Mouse (Mus musculus) spleen, adult 2 months (tissue): ENCODE results near the gene 2210011C24Rik. TPM values are rescaled to one million over a fixed set of nuclear protein-coding genes. Genes with fewer than 3 reads are reported as not detected.
"Not testable (repeated sequence)": the region's sequence is repeated elsewhere in the genome, so short reads cannot be mapped to it uniquely, and the experiment has no call there.

Experiments used
- DNase-seq, 2 experiments: peaks; one replicate each; pipeline versions ENCODE4 v3.0.0 to v3.0.0-alpha.2; 2012 to 2021; ENCODE audit warnings: low spot score in 2 of 2, low read depth in 1 of 2
- H3K27ac ChIP-seq: fragments of 200-500 bp; 2 replicates; pipeline ENCODE4 v1.5.1; 2012; ENCODE audit warnings: low read length, inconsistent platforms; ENCODE audit not compliant: insufficient read depth
- H3K27me3 ChIP-seq: fragments of 200-500 bp; 2 replicates; pipeline ENCODE4 v1.6.1; 2012; ENCODE audit warnings: mild to moderate bottlenecking, moderate library complexity, low read length, inconsistent platforms; ENCODE audit not compliant: control insufficient read depth, insufficient read depth
- H3K36me3 ChIP-seq: fragments of 200-500 bp; 2 replicates; pipeline ENCODE4 v1.6.1; 2012; ENCODE audit warnings: mild to moderate bottlenecking, low read length, inconsistent platforms; ENCODE audit not compliant: control insufficient read depth, insufficient read depth
- H3K4me1 ChIP-seq: fragments of 200-500 bp; 2 replicates; pipeline ENCODE4 v1.6.1; 2011; ENCODE audit warnings: inconsistent platforms; ENCODE audit not compliant: control insufficient read depth, insufficient read depth, insufficient read length
- H3K4me3 ChIP-seq: fragments of 200-500 bp; 2 replicates; pipeline ENCODE4 v1.5.1; 2011; ENCODE audit warnings: mild to moderate bottlenecking, inconsistent platforms; ENCODE audit not compliant: insufficient read depth, insufficient read length; ENCODE audit errors: extremely low read depth
- CTCF ChIP-seq: fragments of 200-500 bp; IDR thresholded peaks from 2 replicates; pipeline ENCODE4 v1.5.1; 2011; ENCODE audit warnings: mild to moderate bottlenecking, inconsistent platforms; ENCODE audit not compliant: insufficient read depth, insufficient read length, insufficient replicate concordance; ENCODE audit errors: extremely low read depth
- POLR2A ChIP-seq: fragments of 200-500 bp; IDR thresholded peaks from 2 replicates; pipeline ENCODE4 v1.6.1; 2011; ENCODE audit warnings: low read depth, low read length, inconsistent platforms
- WGBS: fragments of 180-500 bp; shearing (Covaris S2); methylation state at CpG from one replicate; pipeline ENCODE4 v1.1.7; 2018; 5-methylcytosine and 5-hydroxymethylcytosine counted together
- polyA plus RNA-seq: library from polyadenylated mRNA; depleted of rRNA; stranded (reverse); fragments of >200 nt; gene quantifications from 2 replicates; pipeline ENCODE4 v1.2.3, GENCODE M21; 2012

2210011C24Rik gene
- polyA plus RNA-seq, 1 experiment: 0.60 TPM

- WGBS: 77% methylated on average over 7 of the region's 7 CpGs
- Histone ChIP-seq H3K4me3 (no peak overlapping the region), H3K4me1 (peaks cover 24% of the 10 kb centered on the region), H3K27me3 (peaks cover 19% of the 10 kb centered on the region), H3K27ac (no peak overlapping the region), H3K36me3 (no peaks in the 10 kb centered on the region)
- TF ChIP-seq POLR2A (no peak), CTCF (no peak)
- DNase-seq: no peak
Observed at GRCm38 (mm10) chr8:84008362-84008761, 3.6 kb downstream of the 2210011C24Rik start.

DNA sequence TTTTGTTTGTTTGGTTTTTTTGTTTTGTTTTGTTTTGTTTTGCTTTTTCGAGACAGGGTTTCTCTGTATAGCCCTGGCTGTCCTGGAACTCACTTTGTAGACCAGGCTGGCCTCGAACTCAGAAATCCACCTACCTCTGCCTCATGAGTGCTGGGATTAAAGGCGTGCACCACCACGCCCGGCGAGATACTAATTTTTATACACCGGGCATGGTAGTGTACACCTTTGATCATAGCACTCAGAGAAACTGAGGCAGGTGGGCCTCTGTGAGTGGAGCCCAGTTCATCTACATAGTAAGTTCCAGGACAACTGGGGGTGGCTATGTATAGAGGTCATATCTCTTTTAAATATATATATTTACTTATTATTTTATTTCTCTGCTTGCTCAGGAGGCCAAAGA, 6.5 kb downstream of the 2210011C24Rik start:
- not testable (repeated sequence) for H3K27ac ChIP-seq, H3K36me3 ChIP-seq, H3K27me3 ChIP-seq, DNase-seq, H3K4me1 ChIP-seq, H3K4me3 ChIP-seq
- 93% methylated on average over 7 of the region's 7 CpGs for WGBS

GRCm38 (mm10) chr8:84004533-84005201, 7.3 kb downstream of the 2210011C24Rik start:
- 2% methylated on average over 30 of the region's 30 CpGs for WGBS
- TF ChIP-seq POLR2A (no peak), CTCF (no peak)
- peak overlapping the region; percentile 88 for H3K27ac ChIP-seq
- no peaks in the 10 kb centered on the region for H3K27me3 ChIP-seq
- peak; percentile 96 to 97 for DNase-seq
- peaks cover 7% of the 10 kb centered on the region for H3K4me1 ChIP-seq
- H3K36me3 ChIP-seq: no peaks in the 10 kb centered on the region
- H3K4me3 ChIP-seq: peak overlapping the region; percentile 57

- Histone ChIP-seq H3K4me1 (peaks cover 10% of the 10 kb centered on the region), H3K4me3 (no peak overlapping the region), H3K27ac (no peak overlapping the region), H3K27me3 (no peaks in the 10 kb centered on the region), H3K36me3 (peaks cover 2% of the 10 kb centered on the region; the same call in 1 of the 2 replicates)
- WGBS: 72% methylated on average over 6 of the region's 6 CpGs
- no peak for DNase-seq
- TF ChIP-seq CTCF: no peak
- TF ChIP-seq POLR2A: no peak
Observed at GRCm38 (mm10) chr8:84003612-84004246, 8.2 kb downstream of the 2210011C24Rik start.

DNA sequence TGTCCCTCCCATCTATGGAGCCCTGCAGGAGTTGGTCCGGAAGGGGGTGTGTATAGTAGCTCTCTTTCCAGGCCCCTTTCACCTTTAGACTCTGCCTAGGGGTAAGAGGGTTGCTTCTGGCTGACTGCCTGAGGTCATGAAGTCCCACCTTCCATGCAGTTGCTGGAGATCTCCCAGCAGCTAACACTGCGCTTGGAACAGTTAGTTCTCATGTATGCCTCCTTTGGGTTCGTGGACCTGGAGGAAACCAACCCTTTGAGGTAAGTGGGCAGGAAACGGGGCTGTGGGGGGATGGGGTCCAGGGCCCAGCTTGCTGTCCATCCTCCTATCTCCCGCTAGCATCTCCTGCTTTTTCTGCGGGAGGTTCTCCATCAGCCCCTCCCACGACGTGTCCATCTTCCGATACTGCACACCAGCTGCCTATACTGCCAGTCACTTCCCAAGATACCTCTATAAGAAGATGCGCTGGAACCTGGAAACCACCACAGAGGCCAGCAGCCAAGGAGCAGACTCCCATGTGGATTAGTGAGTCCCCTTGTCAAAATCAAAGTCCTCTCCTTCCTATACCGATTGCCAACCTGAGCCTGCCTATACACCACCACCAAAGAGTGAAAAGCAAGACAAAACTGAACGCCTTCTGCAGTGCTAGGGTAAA, 8.9 kb downstream of the 2210011C24Rik start:
- Histone ChIP-seq H3K4me3 (no peak overlapping the region), H3K4me1 (peaks cover 11% of the 10 kb centered on the region), H3K27ac (no peak overlapping the region), H3K27me3 (no peaks in the 10 kb centered on the region), H3K36me3 (peaks cover 2% of the 10 kb centered on the region; the same call in 1 of the 2 replicates)
- 82% methylated on average over 12 of the region's 12 CpGs for WGBS
- TF ChIP-seq POLR2A (no peak), CTCF (no peak)
- no peak for DNase-seq

GRCm38 (mm10) chr8:84001281-84002000, 10.5 kb downstream of the 2210011C24Rik start, which contains the start of gene 1700067K01Rik:
1700067K01Rik (plus strand) TSS chr8:84001502.
- no peak for DNase-seq
- Histone ChIP-seq H3K36me3 (peaks cover 2% of the 10 kb centered on the region; the same call in 1 of the 2 replicates), H3K4me3 (no peak within 1 kb of the TSS), H3K4me1 (peaks cover 11% of the 10 kb centered on the region), H3K27ac (no peak within 1 kb of the TSS), H3K27me3 (0 out of 2 replicates have a peak, but pooled peaks cover 1% of the 10 kb centered on the region)
- TF ChIP-seq POLR2A: no peak
- TF ChIP-seq CTCF: no peak
- 96% methylated on average over 61 of the region's 61 CpGs for WGBS

GRCm38 (mm10) chr8:83999825-84000224, 12.1 kb downstream of the 2210011C24Rik start:
- TF ChIP-seq POLR2A: no peak
- TF ChIP-seq CTCF: no peak
- peaks cover 8% of the 10 kb centered on the region for H3K4me1 ChIP-seq
- DNase-seq: no peak
- no peak overlapping the region for H3K4me3 ChIP-seq
- no peak overlapping the region for H3K27ac ChIP-seq
- H3K36me3 ChIP-seq: peaks cover 2% of the 10 kb centered on the region; the same call in 1 of the 2 replicates
- WGBS: 93% methylated on average over 2 of the region's 2 CpGs
- H3K27me3 ChIP-seq: 0 out of 2 replicates have a peak, but pooled peaks cover 1% of the 10 kb centered on the region
